Mouse (Mus musculus) activated CD4-positive, CD25-positive, alpha-beta regulatory T cell, adult 4 months (primary cell): Measurements from ENCODE around the gene Nxf7. TPM values are rescaled to one million over a fixed set of nuclear protein-coding genes. Genes with fewer than 3 reads are reported as not detected.
A peak's percentile ranks its signal among the peaks of the same experiment; 100 is the strongest.
"Not testable (repeated sequence)": the region's sequence is repeated elsewhere in the genome, so short reads cannot be mapped to it uniquely, and the experiment has no call there.

Experiments
- ATAC-seq: one replicate; pipeline ENCODE4 v1.8.0; 2017
- polyA plus RNA-seq, 2 experiments: library from polyadenylated mRNA; unstranded; fragments of 100-300 nt; shearing (Covaris generic); gene quantifications; one replicate each; pipeline ENCODE4 v1.2.1; 2017

Nxf7 gene
- polyA plus RNA-seq = not detected

DNA sequence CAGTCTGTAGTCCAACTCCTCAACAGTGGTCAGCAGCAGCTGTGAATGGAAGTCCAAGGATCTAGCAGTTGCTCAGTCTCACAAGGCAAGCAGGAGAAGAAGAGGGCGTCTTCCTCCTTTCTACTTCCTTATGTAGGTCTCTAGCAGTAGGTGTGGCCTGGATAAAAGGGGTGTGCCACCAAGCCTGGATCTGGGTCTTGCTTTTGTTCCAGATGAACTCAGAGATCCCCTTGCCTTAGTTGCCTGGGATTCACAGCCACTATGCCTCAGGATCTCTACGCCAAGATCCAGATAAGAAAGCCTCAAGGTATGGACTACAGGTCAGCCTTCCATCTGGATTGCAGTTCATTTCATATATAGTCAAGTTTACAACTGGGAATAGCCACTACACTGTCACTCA, at the start of gene Nxf7:
Nxf7 (minus strand) TSS at position 101 of the 400 bp plus-strand sequence.
- ATAC-seq = no peak

DNA sequence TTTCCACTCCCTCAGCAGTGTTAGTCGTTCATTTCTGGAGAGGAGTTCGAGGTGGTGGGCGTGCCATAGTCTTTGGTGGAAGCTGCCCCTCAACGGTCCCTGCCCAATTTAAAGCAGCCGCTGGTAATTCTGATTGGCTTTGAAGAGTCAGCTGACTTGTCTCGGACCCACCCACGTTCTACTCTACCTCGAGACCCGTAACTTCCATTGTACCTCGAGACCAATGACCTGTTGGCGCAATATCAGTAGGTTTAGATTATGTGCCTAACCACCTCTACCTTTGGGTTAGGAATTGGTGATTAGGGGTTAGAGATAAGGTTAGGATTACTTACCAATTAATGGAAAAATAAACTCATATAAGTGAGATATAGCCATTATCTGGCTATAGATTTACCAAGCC, 29.0 kb upstream of the Nxf7 start, which contains the start of gene Prame:
Prame (minus strand) TSS at position 101 of the 400 bp plus-strand sequence.
- ATAC-seq = no peak

GRCm38 (mm10) chrX:135601298-135602029, 2.9 kb upstream of the Nxf7 start:
- peak; percentile 40 for ATAC-seq

DNA sequence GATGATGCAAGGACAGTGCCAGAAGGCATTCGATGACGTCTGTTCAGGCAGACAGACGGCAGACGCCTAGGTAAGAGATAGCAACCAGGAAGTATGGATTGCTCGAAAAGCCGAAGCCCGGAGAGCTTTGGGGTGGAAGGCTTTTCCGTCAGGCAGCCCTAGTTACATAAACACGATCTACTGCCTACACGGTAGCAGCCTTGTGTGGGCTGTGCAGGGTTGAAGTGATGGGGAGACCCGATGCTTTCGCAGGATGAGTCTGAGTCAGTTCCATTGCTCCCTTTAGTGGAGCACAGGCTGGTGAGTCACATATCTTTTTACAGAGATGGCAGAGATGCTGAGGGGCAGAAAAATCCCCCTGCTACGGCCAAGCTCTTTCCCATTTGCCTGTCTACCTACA, 481 bp downstream of the Nxf7 start:
- ATAC-seq = no peak

- ATAC-seq = no peak
Observed at GRCm38 (mm10) chrX:135576412-135576811, 22.2 kb downstream of the Nxf7 start.

DNA sequence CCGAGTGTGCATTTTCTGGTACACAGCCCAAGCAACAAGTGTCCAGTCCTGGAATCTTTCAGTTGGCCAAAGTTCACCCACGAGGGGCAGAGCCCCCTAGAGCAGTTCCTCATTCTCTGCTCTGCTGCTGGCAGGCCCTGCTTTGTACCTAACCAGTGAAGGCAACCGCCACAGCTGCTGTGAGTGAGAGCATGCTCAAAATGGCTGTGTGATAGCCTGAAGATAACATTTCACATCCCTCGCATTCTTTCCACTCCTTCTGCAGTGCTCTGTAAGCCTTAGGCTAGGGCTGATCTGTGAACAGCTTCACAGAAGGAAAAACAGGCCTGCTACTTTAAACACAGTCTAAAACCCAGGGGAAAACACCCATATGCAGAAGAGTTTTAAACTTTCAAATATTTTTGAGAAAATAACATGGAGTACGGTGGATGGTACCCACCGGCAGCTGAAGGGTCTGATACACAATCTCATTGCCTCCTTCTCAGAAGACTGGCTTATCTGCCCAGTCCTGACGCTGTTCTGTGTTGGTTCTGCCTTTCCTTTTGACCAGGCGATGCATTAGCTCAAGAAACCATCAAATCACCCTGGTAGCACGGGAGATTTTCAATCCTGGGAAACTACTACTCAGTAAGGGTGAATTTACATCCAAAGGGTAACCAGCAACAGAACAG, 23.5 kb downstream of the Nxf7 start:
- not testable (repeated sequence) for ATAC-seq

- not testable (repeated sequence) for ATAC-seq
Observed at GRCm38 (mm10) chrX:135574261-135574957, 24.2 kb downstream of the Nxf7 start.

GRCm38 (mm10) chrX:135569467-135569866, 29.1 kb downstream of the Nxf7 start:
- ATAC-seq = peak; percentile 85

- peak; percentile 67 for ATAC-seq
Observed at GRCm38 (mm10) chrX:135564934-135565333, 33.6 kb downstream of the Nxf7 start.

GRCm38 (mm10) chrX:135562841-135563240, 35.7 kb downstream of the Nxf7 start:
- no peak for ATAC-seq

- ATAC-seq = not testable (repeated sequence)
Observed at GRCm38 (mm10) chrX:135561693-135562092, 36.9 kb downstream of the Nxf7 start.

DNA sequence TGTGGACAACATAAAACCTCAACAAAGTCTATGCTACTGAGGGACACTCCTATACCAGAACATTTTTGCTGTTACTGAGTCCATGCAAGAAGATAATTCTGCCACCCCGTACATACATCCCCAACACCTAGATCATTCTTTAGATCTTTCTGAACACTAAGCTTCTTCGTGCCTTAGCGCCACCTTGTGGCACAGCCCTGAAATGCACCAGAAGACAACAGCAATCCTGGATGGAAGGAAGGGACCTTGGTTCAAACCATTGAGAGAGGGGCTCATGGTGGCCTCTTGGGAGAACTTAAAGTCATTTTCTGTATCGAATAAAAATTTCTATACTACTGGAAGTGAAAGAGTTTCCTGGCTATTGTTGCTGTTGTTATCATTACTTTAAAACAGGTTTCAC, 37.6 kb downstream of the Nxf7 start:
- not testable (repeated sequence) for ATAC-seq

- ATAC-seq = not testable (repeated sequence)
Observed at GRCm38 (mm10) chrX:135559665-135560064, 38.9 kb downstream of the Nxf7 start.

Other genes starting within 250 kb of the Nxf7 start
- gene Gm5128, start 225.5 kb downstream of the Nxf7 start, polyA plus RNA-seq = not detected
- not detected for gene Gm7903, start 164.9 kb downstream of the Nxf7 start, polyA plus RNA-seq
- gene AV320801, start 104.2 kb downstream of the Nxf7 start, polyA plus RNA-seq = under 1 TPM in 1 of 2 experiments, not detected in 1; 0.12 TPM
- gene Prame, start 28.9 kb upstream of the Nxf7 start, polyA plus RNA-seq = not detected
- gene Tcp11x2, start 95.0 kb upstream of the Nxf7 start, polyA plus RNA-seq = not detected
- not detected for gene Tmsb15a, start 126.5 kb upstream of the Nxf7 start, polyA plus RNA-seq
- 10 to 100 TPM; 10.1 to 10.7 TPM for gene Armcx5, start 144.0 kb upstream of the Nxf7 start, polyA plus RNA-seq
- gene Gprasp1, start 144.0 kb upstream of the Nxf7 start, polyA plus RNA-seq = 10 to 100 TPM; 16.4 to 18.1 TPM
- gene Bhlhb9, start 198.8 kb upstream of the Nxf7 start, polyA plus RNA-seq = 10 to 100 TPM in 1 of 2 experiments, 1 to 10 TPM in 1; 8.1 to 13.4 TPM
- gene Gprasp2, start 240.3 kb upstream of the Nxf7 start, polyA plus RNA-seq = 1 to 10 TPM; 2.6 to 4.4 TPM